Mouse (Mus musculus) C2C12 (cell line): ENCODE measurements at regions not wholly inside any gene's neighbourhood (a gene's known extent, or its start where the extent isn't known, plus 50 kb on each side); places are given as distances from the start of the nearest gene placed in this dataset.

Experiments used
- CEBPB ChIP-seq: IDR thresholded peaks from one replicate; pipeline ENCODE4 v1.6.1; 2011; ENCODE audit warnings: low read depth, mild to moderate bottlenecking, control low read depth, moderate library complexity
- CTCF ChIP-seq: IDR thresholded peaks from one replicate; pipeline ENCODE4 v1.5.1; 2011; ENCODE audit not compliant: control insufficient read depth, insufficient read depth, insufficient read length
- FOSL1 ChIP-seq: IDR thresholded peaks from one replicate; pipeline ENCODE4 v1.8.0; 2011; ENCODE audit warnings: mild to moderate bottlenecking, low read length; ENCODE audit not compliant: poor library complexity, insufficient read depth, severe bottlenecking
- MAX ChIP-seq: IDR thresholded peaks from one replicate; pipeline ENCODE4 v1.6.1; 2011; ENCODE audit warnings: mild to moderate bottlenecking, control low read depth
- MYOG ChIP-seq: IDR thresholded peaks from one replicate; pipeline ENCODE4 v1.6.1; 2011; ENCODE audit not compliant: control insufficient read depth, insufficient read length; ENCODE audit errors: extremely low read depth
- USF1 ChIP-seq: IDR thresholded peaks from one replicate; pipeline ENCODE4 v1.6.1; 2011; ENCODE audit warnings: low read depth, mild to moderate bottlenecking, control low read depth, moderate library complexity

DNA sequence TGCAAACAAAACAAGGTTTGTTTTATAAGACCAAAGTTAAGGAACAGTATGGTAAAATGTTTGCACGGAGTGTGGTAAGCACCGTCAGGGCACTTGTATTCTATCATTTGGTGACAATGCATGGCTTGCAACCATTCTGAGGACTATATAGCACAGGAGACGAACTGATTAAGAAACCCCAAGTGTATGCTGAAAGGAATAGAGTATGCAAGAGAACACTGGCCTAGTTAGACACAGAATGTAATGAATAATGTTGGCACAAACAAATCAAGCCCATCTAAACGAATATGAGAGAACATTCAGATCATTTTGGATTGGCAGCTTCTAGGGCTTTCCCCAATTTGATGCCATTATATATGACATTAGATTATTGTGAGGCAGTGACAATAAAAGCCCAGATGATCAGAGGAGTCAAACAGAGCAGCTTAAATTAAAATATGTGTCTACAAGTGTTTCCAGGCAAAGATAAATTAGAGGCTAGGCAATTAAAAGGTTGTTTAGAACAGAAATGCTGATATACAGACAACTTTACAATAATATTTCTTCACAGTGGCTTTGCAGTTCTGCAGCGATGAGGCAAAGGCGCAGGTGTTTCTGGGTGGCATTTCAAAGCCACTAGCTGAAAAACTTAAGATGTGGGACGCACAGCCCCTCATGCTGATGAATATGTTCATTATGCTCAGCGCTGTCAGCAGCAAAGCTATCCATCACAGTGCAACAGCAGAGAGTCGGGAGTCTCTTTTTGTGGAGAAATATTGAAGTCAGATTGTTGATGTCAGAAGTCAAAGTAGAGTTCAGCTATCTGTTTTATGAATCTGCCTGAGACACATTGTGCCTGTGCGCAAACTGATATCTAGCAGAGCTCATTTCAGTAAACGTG lies 456.9 kb downstream of the Prkd1 start:
- TF ChIP-seq CTCF (no peak), USF1 (no peak), FOSL1 (no peak), CEBPB (no peak), MAX (no peak), MYOG (no peak)
